Comparison of ENCODE assay signal across 17 mouse cellular contexts in genomic region chr2:174624430-174624829, GRCm38 (mm10). TPM values are rescaled to one million over a fixed set of nuclear protein-coding genes. Genes with fewer than 3 reads are reported as not detected.
"Had no signal": no experiment of that assay in that cellular context is flagged by ENCODE, and none has a peak within 500 bp of the region (broad histone marks: within the 10 kb centered on the region; RNA-seq: fewer than 3 reads in every experiment).

No protein-coding gene starts in this region.

- H3K4me1 ChIP-seq: limb, embryonic 12.5 days; lung, embryonic 15.5 days; midbrain, embryonic 12.5 days; neural tube, embryonic 13.5 days had no signal

- DNase-seq: kidney, adult 8-10 months; kidney, postnatal 36 days; layer of hippocampus, adult 9-11 months; layer of hippocampus, postnatal 36 days; retina, postnatal 1 day; right cerebral cortex, postnatal 4 days; thymus, adult 2 months; thymus, postnatal 36 days had no signal

- H3K4me2 ChIP-seq: limb, embryonic 12.5 days; lung, embryonic 15.5 days; midbrain, embryonic 12.5 days; neural tube, embryonic 13.5 days had no signal

- H3K9me3 ChIP-seq: limb, embryonic 12.5 days; lung, embryonic 15.5 days; megakaryocyte, embryonic 14.5 days; midbrain, embryonic 12.5 days; neural tube, embryonic 13.5 days had no signal

- H3K9ac ChIP-seq: limb, embryonic 12.5 days; lung, embryonic 15.5 days; midbrain, embryonic 12.5 days; neural tube, embryonic 13.5 days had no signal

- H3K36me3 ChIP-seq: limb, embryonic 12.5 days; lung, embryonic 15.5 days; midbrain, embryonic 12.5 days; neural tube, embryonic 13.5 days had no signal

- H3K4me3 ChIP-seq: limb, embryonic 12.5 days; lung, embryonic 15.5 days; megakaryocyte, embryonic 14.5 days; midbrain, embryonic 12.5 days; neural tube, embryonic 13.5 days had no signal

- H3K27ac ChIP-seq: kidney, postnatal 0 days; limb, embryonic 12.5 days; lung, embryonic 15.5 days; midbrain, embryonic 12.5 days; neural tube, embryonic 13.5 days had no signal

- ATAC-seq: inflammation-experienced regulatory T-cells, adult 6 months; intestine, postnatal 0 days; midbrain, embryonic 16.5 days had no signal

- H3K27me3 ChIP-seq: limb, embryonic 12.5 days; lung, embryonic 15.5 days; midbrain, embryonic 12.5 days; neural tube, embryonic 13.5 days had no signal

RNA-seq across cellular contexts. Expression of gene Zfp831, which starts 18.9 kb away (rescaled TPM):
- polyA plus RNA-seq: intestine, postnatal 0 days; kidney, postnatal 0 days; limb, embryonic 12.5 days; midbrain, embryonic 16.5 days; neural tube, embryonic 13.5 days had no signal
